Mouse (Mus musculus): Measurements from ENCODE around the gene Tmem208.

Tmem208 gene

DNA sequence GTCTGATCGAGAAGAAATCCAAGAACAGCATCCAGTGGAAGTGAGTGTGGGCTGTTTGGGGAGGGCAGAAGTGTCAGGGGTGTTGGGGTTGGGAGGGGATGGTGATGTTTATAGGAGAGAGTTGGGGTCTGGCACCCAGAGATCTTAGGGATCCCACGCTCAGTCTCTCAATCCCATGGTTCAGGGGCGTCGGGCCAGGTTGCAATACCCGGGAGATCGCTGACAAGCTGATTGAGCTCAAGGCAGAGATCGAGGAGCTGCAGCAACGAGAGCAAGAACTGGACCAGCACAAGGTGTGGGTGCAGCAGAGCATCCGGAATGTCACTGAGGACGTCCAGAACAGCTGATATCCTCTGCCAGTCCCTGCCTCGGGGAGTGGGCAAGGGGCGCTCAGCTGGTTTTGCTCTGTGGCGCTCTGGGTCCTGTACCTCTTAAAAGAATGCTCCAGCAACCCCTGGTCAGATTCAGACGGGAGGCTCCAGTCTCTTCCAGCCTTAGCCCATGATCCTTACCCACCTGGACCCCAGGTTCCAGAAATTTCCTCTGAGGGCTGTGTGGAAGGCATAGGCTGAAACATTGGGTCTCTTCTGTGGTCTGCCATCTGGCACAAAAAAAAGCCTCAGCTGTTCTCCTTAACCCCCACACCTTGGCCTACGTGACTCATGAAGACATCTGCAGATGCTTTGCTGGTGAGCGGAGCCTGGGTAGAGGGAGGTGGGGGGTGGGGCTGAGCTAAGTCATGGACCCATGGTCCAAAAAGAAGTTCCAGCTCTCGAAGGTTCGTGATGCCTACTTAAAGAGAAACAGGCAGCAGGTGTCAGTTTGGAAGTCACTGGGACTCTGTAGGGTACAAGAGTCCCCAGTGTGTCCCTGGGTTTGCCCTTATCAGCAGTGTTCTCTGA is 27.6 kb upstream of the Tmem208 start:
- ATAC-seq (ENCODE audit: low TSS enrichment) = no peak

- ATAC-seq (ENCODE audit: low TSS enrichment) = no peak
Observed at GRCm38 (mm10) chr8:105299962-105300361, 26.2 kb upstream of the Tmem208 start.

DNA sequence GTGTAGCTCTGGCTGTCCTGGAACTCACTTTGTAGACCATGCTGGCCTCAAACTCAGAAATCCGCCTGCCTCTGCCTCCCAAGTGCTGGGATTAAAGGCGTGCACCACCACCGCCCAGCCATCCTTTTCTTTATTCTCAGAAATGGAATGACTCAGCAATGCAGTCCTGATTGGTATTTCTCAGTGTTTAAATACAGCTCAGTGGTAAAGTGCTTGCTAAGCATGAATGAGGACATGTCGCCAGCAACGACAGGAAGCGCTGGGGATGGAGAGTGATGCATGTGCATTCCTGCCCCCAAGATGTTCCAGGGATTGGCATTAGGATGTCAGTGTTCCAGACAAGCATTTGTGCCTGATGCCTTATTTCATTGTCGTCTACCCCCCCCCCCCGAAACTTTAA is 22.8 kb upstream of the Tmem208 start:
- peak; percentile 25 for ATAC-seq (ENCODE audit: low TSS enrichment)

DNA sequence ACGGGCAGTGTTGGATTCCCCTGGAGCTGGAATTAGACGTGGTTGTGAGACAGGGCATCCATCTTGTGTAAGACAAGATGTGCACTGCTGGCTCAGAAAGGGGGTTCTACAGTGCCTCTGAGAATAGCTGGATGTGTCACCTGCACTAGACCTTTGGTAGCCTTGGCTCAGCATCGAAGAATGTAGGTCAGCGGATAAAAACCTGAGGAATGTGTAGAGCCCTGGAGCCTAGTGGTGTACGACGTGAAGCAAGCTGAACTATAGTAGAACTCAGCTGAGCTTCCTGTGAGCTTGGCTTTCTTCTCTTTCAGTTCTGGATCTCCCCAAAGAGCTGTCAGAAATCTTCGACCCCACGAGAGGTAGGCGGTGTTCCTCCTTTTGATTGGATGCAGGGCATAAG is 22.3 kb upstream of the Tmem208 start:
- ATAC-seq (ENCODE audit: low TSS enrichment) = no peak

DNA sequence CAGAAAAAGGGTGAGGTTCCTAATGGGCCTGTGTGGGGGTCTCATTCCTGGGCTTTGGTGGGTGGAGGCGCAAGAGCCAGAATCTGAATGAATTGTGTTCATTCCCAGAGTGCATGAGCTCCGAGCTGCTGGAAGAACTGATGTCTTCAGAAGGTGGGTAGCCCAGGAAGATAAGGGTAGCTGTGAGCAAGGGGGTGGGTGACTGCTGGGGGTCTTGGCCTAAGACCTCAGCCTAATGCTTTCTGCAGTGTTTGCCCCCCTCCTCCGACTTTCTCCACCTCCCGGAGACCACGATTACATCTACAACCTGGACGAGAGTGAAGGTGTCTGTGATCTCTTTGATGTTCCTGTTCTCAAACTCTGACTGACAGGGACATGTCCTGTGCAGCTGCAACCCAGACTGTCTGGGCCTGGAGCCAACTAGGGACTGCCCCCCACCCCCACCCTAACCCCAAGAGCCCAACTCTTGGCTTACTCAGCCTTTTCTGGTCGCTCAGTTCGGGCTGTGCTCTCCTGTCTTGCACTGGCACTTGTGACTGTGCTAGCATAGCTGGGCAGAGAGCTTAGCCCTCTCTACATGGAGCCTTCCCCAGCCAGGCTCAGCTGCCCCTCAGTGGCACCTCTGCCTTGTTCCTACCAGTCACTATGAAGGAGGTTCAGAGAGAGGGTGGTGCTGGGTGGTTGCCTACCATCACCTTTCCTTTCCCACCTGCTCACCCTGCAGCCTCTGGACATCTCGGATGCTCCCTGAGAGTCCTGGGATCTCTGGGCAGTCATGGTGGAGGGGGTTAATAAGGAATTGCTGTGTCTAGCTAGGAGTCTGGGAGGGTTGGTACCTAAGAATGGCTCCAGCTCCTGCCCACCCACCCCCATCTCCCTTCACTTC is 21.6 kb upstream of the Tmem208 start:
- peak; percentile 28 for ATAC-seq (ENCODE audit: low TSS enrichment)

DNA sequence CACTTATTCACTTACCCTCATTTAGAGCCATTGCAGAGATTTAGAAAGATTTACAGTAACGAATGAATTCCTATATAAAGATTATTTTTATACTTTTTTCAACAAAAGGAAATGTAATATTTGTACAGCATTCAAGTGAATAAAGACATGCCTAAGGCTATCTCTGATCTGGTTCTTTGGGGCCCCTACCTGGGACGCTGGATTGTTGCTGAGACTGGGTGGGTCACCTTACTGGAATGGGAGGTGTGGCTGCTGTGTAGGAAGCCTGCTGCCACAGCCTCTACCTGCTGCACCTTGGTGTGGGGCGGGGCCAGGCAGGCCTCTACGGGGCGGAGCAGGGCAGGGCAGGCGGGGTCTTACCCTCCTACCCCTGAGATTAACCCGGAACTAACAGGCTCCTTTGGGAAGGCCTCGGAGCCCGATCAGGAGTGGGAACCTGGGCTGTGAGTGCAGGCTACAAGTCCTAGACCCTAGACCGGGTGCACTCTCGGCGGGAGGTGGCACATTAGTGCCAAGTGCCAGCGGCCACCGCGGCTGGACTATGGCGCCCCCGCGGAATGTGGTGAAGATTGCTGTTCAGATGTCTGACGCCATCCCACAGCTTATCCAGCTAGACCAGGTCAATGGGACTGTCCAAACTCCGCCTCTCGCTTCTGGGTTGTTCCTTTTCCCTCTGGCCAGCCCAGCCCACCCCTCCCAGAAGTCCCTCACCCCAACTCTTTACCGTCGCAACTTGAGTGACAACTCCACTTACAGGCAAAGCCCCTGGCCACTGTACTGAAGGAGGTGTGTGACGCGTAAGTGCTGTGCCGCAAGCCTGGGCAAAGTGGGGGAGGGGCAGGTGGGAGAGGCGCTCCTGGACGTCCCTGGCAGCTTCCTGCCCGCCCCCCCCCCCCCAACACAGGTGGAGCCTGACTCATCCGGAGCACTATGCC is 20.7 kb upstream of the Tmem208 start, which contains the start of gene Elmo3:
Gene Elmo3, plus strand, starts transcription at position 391 of the 935 bp plus-strand sequence.
- peak; percentile 22 for ATAC-seq (ENCODE audit: low TSS enrichment)

- peak; percentile 45 for ATAC-seq (ENCODE audit: low TSS enrichment)
Observed at GRCm38 (mm10) chr8:105306146-105306691, 19.9 kb upstream of the Tmem208 start.

DNA sequence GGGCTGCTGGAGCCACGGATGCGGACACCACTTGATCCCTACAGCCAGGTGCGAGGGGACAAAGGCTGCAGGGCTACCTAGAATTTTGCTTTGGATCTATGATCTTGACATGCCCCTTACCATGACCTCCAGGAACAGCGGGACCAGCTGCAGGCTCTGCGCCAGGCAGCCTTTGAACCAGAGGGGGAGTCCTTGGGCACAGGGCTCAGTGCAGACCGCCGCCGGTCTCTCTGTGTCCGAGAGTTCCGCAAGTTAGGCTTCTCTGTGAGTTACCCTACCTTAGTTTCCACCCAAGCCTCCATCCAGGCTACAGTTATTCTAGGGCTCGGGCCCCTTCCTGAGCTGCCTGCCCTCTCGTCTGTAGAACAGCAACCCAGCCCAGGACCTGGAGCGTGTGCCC is 18.5 kb upstream of the Tmem208 start:
- ATAC-seq (ENCODE audit: low TSS enrichment) = no peak

DNA sequence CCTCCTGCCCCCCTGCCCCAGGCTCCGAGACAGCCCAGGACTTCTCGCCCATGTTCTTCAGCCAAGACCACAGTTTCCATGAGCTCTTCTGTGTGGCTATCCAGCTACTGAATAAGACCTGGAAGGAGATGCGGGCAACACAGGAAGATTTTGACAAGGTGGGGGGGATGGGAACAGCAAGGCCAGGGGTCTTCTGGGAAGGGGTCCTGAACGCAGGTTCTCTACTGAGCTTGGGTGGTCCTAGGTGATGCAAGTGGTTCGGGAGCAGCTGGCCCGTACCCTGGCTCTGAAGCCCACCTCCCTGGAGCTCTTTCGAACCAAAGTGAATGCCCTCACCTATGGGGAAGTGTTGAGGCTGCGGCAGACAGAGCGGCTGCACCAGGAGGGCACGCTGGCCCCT is 17.7 kb upstream of the Tmem208 start:
- ATAC-seq (ENCODE audit: low TSS enrichment) = no peak

- no peak for ATAC-seq (ENCODE audit: low TSS enrichment)
Observed at GRCm38 (mm10) chr8:105309142-105309847, 16.9 kb upstream of the Tmem208 start.

GRCm38 (mm10) chr8:105310118-105310517 is 16.0 kb upstream of the Tmem208 start:
- no peak for ATAC-seq (ENCODE audit: low TSS enrichment)

- no peak for ATAC-seq (ENCODE audit: low TSS enrichment)
Observed at GRCm38 (mm10) chr8:105311718-105312117, 14.4 kb upstream of the Tmem208 start.

- ATAC-seq (ENCODE audit: low TSS enrichment) = no peak
Observed at GRCm38 (mm10) chr8:105312891-105313481, 13.2 kb upstream of the Tmem208 start.

GRCm38 (mm10) chr8:105313622-105314402 is 12.3 kb upstream of the Tmem208 start:
- ATAC-seq (ENCODE audit: low TSS enrichment) = no peak

DNA sequence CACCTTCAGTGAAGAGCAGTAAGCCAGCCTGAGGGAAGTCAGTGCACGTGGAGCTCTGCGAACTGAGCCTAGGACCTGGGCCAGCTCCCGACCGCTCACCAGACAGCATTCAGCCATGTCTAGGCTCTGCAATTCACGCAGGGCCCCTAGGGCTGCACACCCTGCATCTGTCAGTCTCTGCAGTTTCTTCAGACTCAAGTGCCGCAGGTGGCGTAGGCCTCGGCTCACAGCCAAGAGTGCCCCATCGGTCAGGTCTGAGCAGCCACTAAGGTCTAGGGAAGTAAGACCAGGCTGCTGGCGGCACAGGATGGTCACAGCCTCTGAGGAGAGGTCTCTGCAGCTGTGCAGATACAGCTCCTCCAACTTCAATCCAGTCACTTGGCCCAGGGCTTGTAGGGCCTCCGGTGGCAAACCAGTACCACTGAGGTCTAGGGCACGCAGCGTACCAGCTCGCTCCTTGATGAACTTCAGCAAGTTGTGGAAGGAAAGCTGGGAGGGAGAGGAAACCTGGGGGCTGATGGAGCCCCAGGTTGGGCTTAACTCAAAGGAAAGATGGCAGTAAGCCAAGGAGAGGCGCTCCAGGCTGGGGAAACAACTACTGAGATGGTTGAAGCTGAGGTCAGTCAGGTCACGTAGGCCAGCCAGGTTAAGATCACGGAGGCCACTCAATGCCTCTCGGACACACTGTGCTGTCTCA is 10.9 kb upstream of the Tmem208 start:
- no peak for ATAC-seq (ENCODE audit: low TSS enrichment)

DNA sequence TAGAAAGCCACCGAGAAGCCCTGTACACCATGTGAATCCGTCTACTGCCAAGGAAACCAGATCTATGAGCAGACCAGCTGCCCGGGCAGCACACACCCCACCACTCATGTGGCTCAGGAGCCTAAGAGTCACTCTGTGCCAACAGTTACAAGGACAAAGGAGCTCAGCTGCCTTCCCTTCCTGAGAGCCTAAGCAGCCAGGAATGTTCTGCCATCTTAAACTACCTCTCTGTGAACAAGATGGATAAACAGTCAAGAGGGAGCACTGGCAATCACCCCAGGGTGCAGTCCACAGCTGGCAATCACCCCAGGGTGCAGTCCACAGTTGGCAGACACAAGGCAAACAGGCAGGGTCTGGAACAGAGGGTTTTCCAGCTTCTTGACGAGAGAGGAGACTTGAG is 8.2 kb upstream of the Tmem208 start:
- ATAC-seq (ENCODE audit: low TSS enrichment) = no peak

GRCm38 (mm10) chr8:105318662-105319190 is 7.4 kb upstream of the Tmem208 start:
- ATAC-seq (ENCODE audit: low TSS enrichment) = peak; percentile 58; the same call in 1 of the 2 replicates

DNA sequence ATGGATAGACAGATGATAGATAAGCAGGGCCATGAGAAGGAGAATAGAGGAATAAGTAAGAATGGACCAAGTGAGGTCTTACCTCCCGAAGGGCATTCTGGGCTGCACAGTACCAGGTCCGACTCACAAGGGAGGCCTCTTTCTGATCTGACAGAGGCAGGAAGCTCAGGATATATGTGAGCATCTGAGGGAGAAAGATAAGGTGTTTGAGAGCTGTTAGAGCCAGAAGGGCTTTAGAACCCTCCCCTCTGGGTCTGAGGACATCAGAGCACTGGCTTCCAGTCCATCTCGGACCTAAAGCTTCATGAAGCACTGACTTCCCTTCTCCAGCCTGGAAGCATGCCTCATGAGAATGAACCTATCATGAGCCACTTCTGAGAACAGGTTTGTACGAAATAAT is 3.0 kb upstream of the Tmem208 start:
- no peak for ATAC-seq (ENCODE audit: low TSS enrichment)
